Mouse (Mus musculus) MEL (cell line): ENCODE data around the gene Olfr769.

Experiments used
- CTCF ChIP-seq, 3 experiments: IDR thresholded peaks in 2 of 3; conservative IDR thresholded peaks in 1 of 3; 2 replicates each; pipeline ENCODE4 v1.5.1; 2011 to 2012; ENCODE audit warnings: low read length in 3 of 3, low read depth in 2 of 3, mild to moderate bottlenecking in 2 of 3, improper control_type of control experiment in 1 of 3, inconsistent platforms in 1 of 3, mixed read lengths in 1 of 3, moderate library complexity in 1 of 3; ENCODE audit not compliant: control insufficient read depth in 1 of 3, insufficient read depth in 1 of 3, poor library complexity in 1 of 3, severe bottlenecking in 1 of 3
- E2F4 ChIP-seq: IDR thresholded peaks from 2 replicates; pipeline ENCODE4 v1.6.1; 2011; ENCODE audit warnings: low read depth, low read length, improper control_type of control experiment, borderline replicate concordance
- ELF1 ChIP-seq: IDR thresholded peaks from 2 replicates; pipeline ENCODE4 v1.6.1; 2014; ENCODE audit warnings: low read depth, mild to moderate bottlenecking, inconsistent platforms, low read length, improper control_type of control experiment, moderate library complexity
- GATA1 ChIP-seq: IDR thresholded peaks from 2 replicates; pipeline ENCODE4 v1.6.1; 2011; ENCODE audit warnings: low read depth, low read length, improper control_type of control experiment
- MAZ ChIP-seq: IDR thresholded peaks from 2 replicates; pipeline ENCODE4 v1.6.1; 2012; ENCODE audit warnings: low read depth, mild to moderate bottlenecking, inconsistent platforms, low read length, improper control_type of control experiment
- MXI1 ChIP-seq: IDR thresholded peaks from 2 replicates; pipeline ENCODE4 v1.6.1; 2011; ENCODE audit warnings: mild to moderate bottlenecking, low read depth, low read length, improper control_type of control experiment
- NELFE ChIP-seq: IDR thresholded peaks from 2 replicates; pipeline ENCODE4 v1.6.1; 2011; ENCODE audit warnings: low read depth, low read length, improper control_type of control experiment
- SIN3A ChIP-seq: IDR thresholded peaks from 2 replicates; pipeline ENCODE4 v1.6.1; 2012; ENCODE audit warnings: low read length, improper control_type of control experiment, inconsistent platforms
- TAL1 ChIP-seq: IDR thresholded peaks from 2 replicates; pipeline ENCODE4 v1.6.1; 2012; ENCODE audit warnings: mild to moderate bottlenecking, inconsistent platforms, low read length, moderate library complexity, mixed read lengths
- TBP ChIP-seq: IDR thresholded peaks from 2 replicates; pipeline ENCODE4 v1.8.0; 2011; ENCODE audit warnings: low read depth, low read length, improper control_type of control experiment
- TCF12 ChIP-seq: IDR thresholded peaks from 2 replicates; pipeline ENCODE4 v1.6.1; 2014; ENCODE audit warnings: low read depth, mild to moderate bottlenecking, inconsistent platforms, low read length, improper control_type of control experiment, moderate library complexity
- USF1 ChIP-seq: IDR thresholded peaks from 2 replicates; pipeline ENCODE4 v1.6.1; 2014; ENCODE audit warnings: low read depth, mild to moderate bottlenecking, inconsistent platforms, low read length, improper control_type of control experiment, moderate library complexity

DNA sequence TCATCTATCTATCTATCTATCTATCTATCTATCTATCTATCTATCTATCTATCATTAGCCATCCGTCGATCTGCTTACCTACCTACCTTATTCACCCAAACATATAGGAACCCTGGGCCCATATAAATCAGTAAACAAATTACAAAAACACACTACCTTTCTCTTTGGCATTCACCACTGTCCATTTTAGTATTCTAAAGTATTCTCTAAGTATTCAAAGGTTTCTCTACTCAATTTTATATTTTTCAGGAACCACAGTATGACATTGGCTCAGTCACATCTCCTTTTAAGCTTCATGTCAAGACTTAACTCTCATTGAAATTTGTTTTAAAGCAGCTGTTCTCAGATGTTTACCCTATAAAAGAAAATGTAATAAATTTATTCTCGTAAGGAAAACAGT lies 2.5 kb downstream of the Olfr769 start:
- no peak for TF ChIP-seq CTCF (IDR thresholded peaks at IDR 0.05 in 2 of 3, conservative IDR thresholded peaks at IDR 0.05 in 1 of 3; ENCODE audit: control insufficient read depth in 1 of 3, insufficient read depth in 1 of 3, low read depth in 2 of 3, low read length in 3 of 3, poor library complexity in 1 of 3, severe bottlenecking in 1 of 3)
- no peak for TF ChIP-seq TCF12
- TF ChIP-seq SIN3A = no peak
- TF ChIP-seq ELF1 = no peak
- TF ChIP-seq MXI1 = no peak
- no peak for TF ChIP-seq TBP
- TF ChIP-seq NELFE = no peak
- TF ChIP-seq TAL1 = no peak
- no peak for TF ChIP-seq E2F4
- no peak for TF ChIP-seq GATA1
- TF ChIP-seq USF1 = no peak
- no peak for TF ChIP-seq MAZ
